Mouse (Mus musculus) splenic B cell, adult 2 months (primary cell): ENCODE results near the gene Scyl1.
A peak's percentile ranks its signal among the peaks of the same experiment; 100 is the strongest.

Source experiments
- DNase-seq: peaks from one replicate; pipeline ENCODE4 v3.0.0-alpha.2; 2011; ENCODE audit warnings: low read depth, low spot score
- H3K27me3 ChIP-seq: 2 replicates; pipeline ENCODE4 v1.6.1; 2012; ENCODE audit warnings: mild to moderate bottlenecking, low read length, moderate library complexity, mixed read lengths; ENCODE audit not compliant: control insufficient read depth, poor library complexity, insufficient read depth, severe bottlenecking
- H3K36me3 ChIP-seq: 2 replicates; pipeline ENCODE4 v1.6.1; 2012; ENCODE audit warnings: mild to moderate bottlenecking, low read length, moderate library complexity, mixed read lengths; ENCODE audit not compliant: control insufficient read depth, poor library complexity, insufficient read depth, severe bottlenecking

Scyl1 gene

DNA sequence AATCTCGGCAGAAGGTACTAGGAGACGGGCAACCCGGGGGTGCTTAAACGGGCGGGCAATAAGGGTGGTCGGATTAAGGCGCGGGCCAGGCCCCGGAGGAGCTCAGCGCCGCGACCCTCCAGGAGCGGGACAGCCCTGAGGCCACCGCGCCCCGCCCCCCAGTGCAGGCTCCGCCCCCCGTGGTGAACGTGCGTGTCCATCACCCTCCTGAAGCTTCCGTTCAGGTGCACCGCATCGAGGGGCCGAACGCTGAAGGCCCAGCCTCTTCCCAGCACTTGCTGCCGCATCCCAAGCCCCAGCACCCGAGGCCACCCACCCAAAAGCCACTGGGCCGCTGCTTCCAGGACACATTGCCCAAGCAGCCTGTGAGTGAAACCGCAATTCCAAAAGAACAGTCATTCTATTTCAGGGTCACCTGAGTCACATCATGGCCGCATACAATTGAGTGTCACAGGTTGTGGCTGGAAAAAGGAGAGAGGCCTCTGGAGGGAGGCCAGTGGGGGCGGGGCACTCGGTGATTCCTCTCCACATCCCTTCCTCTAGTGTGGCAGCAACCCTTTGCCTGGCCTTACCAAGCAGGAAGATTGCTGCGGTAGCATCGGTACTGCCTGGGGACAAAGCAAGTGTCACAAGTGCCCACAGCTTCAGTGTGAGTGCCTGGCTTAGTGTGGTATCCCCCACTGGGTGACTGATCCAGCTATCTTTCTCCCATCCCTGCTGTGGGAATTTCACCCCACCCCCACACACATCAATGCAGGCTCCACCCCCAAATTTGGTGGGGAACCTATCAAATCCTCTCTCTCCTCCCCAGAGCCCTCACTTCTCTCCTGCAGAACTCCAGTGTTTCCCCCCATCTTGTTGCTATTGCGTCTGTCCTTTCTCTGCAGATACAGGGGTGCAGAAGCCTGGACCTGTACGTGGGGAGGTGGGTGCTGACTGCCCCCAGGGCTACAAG, 25.2 kb downstream of the Scyl1 start:
- H3K36me3 ChIP-seq, result no peaks in the 10 kb centered on the region
- DNase-seq, result no peak
- H3K27me3 ChIP-seq, result no peaks in the 10 kb centered on the region; the same call in 1 of the 2 replicates

DNA sequence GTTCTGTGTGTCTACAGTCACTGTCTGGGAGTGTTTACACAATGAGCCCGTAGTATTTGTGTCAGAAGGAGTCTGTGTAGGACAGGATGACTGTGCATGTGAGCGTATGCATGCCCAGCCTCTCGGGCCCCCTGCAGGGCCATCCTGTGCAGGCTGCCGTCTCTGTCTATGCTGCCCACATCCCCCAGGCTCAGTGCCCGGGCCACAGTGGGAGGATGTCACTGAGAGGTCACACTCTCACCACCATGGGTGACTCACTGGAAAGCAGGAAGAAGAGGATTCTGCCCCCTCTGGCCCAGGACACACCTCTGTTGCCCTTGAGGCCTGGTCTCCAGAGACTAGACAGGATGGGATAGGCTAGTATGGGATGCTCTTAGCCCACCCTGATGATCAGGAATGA, 27.6 kb downstream of the Scyl1 start:
- no peak for DNase-seq
- no peaks in the 10 kb centered on the region; the same call in 1 of the 2 replicates for H3K27me3 ChIP-seq
- no peaks in the 10 kb centered on the region for H3K36me3 ChIP-seq

DNA sequence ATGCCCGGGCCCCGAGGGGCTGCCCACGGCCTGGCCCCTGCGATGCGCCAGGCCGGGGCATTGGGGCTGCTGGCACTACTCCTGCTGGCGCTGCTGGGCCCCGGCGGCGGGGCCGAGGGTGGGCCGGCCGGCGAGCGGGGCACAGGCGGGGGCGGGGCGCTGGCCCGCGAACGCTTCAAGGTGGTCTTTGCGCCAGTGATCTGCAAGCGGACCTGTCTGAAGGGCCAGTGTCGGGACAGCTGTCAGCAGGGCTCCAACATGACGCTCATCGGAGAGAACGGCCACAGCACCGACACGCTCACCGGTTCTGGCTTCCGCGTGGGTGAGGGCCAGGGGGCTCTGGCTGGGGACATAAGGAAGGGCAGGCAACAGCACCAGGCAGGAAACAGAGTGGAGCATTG, 29.0 kb downstream of the Scyl1 start:
- no peak for DNase-seq
- no peaks in the 10 kb centered on the region for H3K36me3 ChIP-seq
- no peaks in the 10 kb centered on the region; the same call in 1 of the 2 replicates for H3K27me3 ChIP-seq

DNA sequence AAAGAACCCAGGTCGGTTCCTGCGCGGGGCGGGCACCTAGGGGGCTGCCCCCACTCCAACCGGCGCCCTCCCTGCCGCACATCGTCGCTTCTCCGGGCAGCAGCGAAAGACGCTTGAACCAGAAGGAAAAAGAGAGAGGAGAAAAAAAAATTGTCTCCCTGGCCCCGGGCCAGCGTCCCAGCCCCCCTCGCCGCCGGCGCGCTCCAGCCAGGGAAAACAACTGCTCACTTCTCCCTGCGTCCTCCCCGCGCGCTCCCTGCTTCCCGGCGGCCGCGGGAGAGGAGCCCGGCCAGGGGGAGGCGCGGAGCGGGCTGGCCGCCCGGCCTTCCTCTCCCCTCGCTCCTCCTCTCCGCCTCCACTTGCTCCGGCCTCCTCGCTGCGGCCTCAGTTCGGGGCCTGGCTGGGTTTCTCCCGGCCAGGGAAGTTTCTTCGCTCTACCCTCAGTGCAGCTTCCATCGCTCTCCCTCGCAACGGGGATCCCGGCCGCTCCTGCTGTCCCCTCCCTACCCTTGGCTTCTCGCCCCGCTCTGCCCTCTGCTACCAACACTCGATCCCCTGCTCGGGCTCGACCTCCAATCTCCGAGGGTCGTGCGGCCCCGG, 29.5 kb downstream of the Scyl1 start:
- Histone ChIP-seq H3K27me3 (no peaks in the 10 kb centered on the region; the same call in 1 of the 2 replicates), H3K36me3 (no peaks in the 10 kb centered on the region)
- no peak for DNase-seq

DNA sequence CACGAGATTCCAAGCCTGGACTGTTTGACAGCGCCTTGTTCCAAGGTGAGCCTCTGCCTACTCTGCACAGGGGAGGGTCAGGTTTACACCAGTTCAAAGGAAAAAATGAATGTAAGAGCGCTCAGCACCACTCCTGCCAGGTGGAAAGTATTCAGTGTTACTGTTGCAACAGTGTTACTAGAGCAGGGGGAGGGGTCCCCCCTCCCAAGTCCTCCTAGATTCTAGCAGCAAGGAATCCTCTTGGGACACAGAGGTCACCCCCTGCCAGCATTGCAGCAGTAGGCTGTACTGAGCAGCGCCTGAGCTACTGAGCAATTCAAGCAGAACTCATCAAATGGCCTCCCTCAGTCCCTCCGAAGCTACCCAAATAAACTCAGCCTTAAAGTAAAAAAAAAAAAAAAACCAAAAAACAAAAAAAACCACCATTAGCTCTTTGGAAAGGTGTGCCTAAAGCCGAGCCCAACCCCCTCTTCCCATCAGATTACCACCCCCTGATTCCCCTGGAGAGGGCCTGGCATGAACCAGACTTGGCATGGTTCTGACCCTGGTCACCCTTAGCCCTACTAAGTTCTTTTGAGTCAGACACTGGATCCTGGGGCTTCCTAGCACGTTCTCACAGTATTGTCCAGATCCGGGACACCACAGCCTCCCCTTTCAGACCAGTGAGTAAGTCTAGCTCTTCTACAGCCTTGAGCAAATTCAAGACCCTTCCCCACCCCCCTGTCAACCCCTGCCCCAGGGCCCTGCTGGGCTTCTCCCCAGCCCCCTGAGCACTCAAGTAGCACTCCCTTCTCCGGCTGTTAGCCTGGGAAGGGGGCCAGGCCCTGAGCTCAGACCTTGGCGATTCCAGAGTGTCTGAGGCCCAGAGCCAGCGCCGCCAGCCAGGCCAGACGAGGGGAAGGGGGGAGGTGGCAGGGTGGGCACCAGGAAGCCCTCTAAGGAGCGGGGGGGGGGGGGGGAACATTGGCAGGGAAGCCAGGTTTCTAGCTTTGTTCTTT, 30.6 kb downstream of the Scyl1 start, which contains the start of gene Ltbp3:
Gene Ltbp3 (plus strand): TSS at position 585 of the 998 bp plus-strand sequence.
- H3K27me3 ChIP-seq, result no peaks in the 10 kb centered on the region; the same call in 1 of the 2 replicates
- no peak for DNase-seq
- H3K36me3 ChIP-seq, result no peaks in the 10 kb centered on the region

DNA sequence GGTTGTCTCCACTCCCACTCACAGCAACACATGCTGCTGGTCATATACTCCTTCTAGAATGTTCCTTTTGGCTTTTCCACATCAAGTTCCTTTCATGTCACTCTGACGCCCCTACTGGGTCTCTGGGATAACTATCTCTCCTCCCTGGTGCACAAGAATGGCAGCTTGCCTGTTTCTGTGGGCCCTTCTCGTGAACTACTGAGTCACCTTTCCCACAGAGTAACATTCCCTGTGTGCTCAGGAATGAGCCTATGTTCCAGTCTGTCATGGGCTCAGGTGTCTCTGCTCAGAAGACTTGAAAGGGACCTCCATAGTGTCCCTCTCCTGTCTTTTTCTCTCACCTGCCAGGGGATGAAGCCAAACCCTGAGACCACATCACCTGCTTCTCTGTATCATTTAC, 31.8 kb downstream of the Scyl1 start:
- Histone ChIP-seq H3K27me3 (no peaks in the 10 kb centered on the region; the same call in 1 of the 2 replicates), H3K36me3 (no peaks in the 10 kb centered on the region)
- no peak for DNase-seq

DNA sequence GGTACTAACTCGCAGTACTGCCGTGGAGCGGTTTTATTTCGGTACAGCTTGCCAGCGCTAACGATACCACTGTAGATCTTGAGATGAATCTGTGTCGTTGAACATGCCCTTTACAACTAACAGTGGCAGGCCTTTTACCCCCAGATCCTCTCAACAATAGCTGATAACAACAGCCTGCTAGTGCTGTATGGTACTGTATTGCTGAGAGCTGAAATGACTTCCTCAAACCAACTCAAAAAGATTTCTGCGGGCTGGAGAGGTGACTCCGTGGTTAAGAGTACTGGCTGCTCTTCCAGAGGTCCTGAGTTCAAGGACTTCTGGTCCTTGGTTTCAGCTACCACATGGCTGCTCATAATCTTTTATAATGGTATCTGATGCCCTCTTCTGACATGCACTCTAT, 36.9 kb downstream of the Scyl1 start:
- Histone ChIP-seq H3K27me3 (no peaks in the 10 kb centered on the region), H3K36me3 (no peaks in the 10 kb centered on the region)
- no peak for DNase-seq

DNA sequence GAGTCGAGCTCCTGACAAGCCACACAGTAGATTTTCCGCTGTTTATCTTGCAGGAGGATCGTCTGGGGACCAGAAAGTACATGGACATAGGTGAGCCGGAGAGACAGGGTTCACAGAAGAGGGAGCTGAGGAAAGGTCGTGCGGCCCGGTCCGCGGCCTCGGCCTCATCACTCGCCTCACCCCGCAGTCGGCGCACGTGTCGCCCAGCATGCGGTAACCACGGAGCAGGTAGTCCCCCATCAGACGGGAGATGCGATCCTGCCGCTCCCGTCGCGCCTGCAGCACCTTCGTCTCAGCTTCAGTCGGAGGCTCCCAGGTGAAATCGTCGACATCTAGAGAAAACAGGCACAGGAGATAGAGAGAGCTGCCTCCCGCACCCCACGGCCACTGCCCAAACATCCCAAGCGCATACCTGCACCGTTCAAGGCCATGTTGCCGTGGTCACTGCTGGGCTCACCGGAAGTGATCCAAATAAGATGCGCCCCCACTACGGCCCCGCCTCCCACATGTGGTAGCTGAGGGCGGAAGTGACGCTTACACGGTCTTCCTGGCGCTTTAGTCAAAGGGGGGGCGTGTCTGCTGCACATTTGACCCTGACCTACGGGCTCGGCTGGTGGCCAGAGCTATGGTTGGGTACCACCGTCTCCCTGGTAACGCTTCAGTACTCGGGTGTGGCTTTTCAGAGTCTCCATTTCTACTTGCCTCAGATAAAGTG, 39.8 kb downstream of the Scyl1 start:
- Histone ChIP-seq H3K36me3 (no peaks in the 10 kb centered on the region), H3K27me3 (no peaks in the 10 kb centered on the region)
- peak; percentile 94 for DNase-seq

DNA sequence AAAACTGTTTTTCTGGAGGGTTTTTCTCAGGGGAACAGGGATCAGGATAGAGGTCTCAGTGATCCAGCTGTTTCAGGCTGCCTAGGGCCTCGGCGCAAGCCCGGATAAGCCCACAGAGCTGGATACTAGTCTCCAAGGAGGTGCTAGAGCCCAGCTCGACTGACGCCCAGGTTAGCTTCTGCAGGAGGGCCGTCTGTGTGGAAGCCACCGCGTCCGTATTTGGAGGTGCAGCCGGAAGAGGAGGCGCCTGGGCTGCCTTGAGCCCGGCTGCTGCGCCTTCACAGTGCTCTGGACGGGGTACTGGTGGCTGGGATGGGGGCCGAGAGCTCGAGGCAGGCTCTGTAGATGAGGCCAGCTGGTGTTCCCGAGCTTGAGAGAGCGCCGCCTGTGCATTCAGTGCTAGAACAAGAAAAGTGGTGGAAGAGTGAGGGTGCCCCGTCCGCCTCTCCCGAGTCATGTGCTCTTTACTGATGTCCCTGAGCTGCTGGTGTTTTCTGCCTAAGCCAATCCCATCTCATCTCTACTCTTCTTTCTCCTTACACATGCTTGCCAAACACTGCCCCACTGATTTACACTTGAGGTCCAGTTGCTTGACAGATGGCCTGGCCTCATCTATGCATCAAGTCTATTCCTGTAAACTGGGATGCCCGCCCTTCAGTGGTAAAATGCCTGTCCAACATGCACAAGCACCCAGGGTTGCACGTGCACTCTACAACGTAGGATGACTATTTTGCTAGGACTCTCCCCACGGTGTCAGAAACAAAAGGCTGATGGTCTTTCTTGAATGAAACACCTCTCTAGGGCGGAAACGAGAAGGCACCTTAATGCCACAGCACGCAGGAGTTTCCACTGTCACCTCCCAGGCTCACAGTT, 40.7 kb downstream of the Scyl1 start:
- no peak for DNase-seq
- no peaks in the 10 kb centered on the region for H3K36me3 ChIP-seq
- no peaks in the 10 kb centered on the region for H3K27me3 ChIP-seq

DNA sequence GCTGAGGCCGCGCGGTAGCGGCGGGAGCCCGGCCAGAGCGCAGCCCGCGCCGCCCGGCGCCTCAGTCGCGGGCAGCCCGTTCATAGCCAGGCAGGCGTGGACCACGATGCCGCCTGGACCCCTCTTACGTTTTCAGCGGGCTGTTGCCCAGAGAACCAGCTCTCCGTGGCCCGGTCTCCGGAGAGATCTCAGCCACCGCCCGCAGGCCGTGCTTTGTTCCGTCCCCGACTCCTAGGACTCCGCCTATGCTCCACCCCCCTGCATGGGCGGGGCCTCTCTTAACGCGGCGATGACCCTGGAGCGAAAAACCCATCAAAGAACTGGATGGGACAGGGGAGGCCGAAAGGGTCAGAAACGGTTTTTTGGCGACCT, 41.8 kb downstream of the Scyl1 start, which contains the start of gene Fam89b:
Gene Fam89b (minus strand): TSS at position 210 of the 372 bp plus-strand sequence.
- Histone ChIP-seq H3K36me3 (no peaks in the 10 kb centered on the region), H3K27me3 (no peaks in the 10 kb centered on the region)
- DNase-seq, result peak; percentile 85

DNA sequence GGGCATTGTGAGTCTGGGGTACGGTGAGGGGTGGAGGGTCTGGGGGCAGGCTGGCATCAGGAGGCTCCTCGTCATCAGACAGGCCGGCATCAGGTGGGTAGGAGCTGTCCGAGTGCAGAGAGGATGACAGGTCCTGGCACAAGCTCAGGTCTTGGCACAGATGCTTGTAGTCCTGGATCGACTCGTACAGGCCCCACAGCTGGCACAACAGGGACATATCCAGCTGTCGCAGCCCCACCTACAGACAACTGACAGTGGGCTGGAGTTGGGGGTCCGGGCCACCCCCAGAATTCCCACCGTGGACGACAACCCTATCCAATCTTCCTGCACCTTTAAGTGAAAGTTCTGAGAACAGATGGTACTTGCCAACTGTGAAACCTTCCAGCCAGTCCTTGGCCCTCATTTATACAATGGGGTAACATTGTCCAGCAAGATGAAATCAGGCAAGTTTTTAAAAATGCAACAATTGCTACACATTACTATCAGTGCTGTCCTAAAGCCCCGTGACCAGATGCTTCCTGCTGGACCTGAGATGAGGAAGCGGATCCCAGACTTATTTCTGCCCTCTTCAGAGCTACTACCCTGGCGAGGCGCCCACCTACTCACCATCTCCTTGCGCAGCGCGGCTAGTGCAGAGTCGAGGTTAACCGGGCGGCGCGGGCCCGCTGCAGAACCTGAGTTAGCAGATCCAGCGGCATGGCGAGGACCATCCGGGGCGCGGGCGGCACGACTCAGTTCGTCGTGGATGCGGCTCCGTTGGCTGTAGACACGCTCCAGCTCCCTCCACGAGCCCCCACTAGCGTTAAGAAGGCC, 42.4 kb downstream of the Scyl1 start:
- Histone ChIP-seq H3K27me3 (no peaks in the 10 kb centered on the region), H3K36me3 (no peaks in the 10 kb centered on the region)
- DNase-seq, result peak; percentile 25

DNA sequence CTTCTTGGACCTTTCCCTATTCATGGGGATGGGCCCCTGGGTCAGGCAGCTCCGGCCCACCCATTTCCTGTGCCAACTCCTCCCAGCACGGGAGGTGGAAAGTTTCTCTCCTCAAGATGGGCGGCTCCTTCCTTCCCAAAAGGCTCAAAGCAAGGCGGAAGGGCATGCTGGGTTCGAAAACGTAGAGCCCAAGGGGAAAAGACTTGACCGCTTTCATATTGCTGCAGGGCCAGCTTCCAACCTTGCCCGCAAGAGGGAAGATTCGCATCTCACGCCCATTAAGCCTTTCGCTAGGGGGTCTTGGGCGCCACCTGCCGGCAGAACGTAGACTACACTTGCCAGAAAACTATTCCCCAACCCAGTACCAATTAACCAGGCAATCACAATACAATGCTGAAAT, 43.5 kb downstream of the Scyl1 start:
- DNase-seq, result peak; percentile 91
- no peaks in the 10 kb centered on the region for H3K27me3 ChIP-seq
- H3K36me3 ChIP-seq, result no peaks in the 10 kb centered on the region
